Mouse (Mus musculus) liver, adult (tissue): Measurements from ENCODE around the gene Runx1.

Experiments used
- GATA4 ChIP-seq: IDR thresholded peaks from 2 replicates; pipeline ENCODE4 v1.6.1; 2014; ENCODE audit warnings: mild to moderate bottlenecking, low read length; ENCODE audit not compliant: insufficient replicate concordance

The Runx1 gene

GRCm38 (mm10) chr16:92845244-92846225 lies 19.6 kb upstream of the Runx1 start:
- TF ChIP-seq GATA4, result no peak

GRCm38 (mm10) chr16:92838709-92839108 lies 12.8 kb upstream of the Runx1 start:
- no peak for TF ChIP-seq GATA4

GRCm38 (mm10) chr16:92831341-92831740 lies 5.4 kb upstream of the Runx1 start:
- TF ChIP-seq GATA4, result no peak

- no peak for TF ChIP-seq GATA4
Measured at GRCm38 (mm10) chr16:92830479-92830878, 4.5 kb upstream of the Runx1 start.

GRCm38 (mm10) chr16:92828308-92828862 lies 2.4 kb upstream of the Runx1 start:
- no peak for TF ChIP-seq GATA4

GRCm38 (mm10) chr16:92827663-92828307 lies 1.8 kb upstream of the Runx1 start:
- TF ChIP-seq GATA4, result no peak

GRCm38 (mm10) chr16:92826683-92827082 lies 734 bp upstream of the Runx1 start:
- TF ChIP-seq GATA4, result no peak

GRCm38 (mm10) chr16:92825204-92825843 lies 625 bp downstream of the Runx1 start:
- TF ChIP-seq GATA4, result no peak

- TF ChIP-seq GATA4, result no peak
Measured at GRCm38 (mm10) chr16:92824723-92825203, 1.2 kb downstream of the Runx1 start.

- no peak for TF ChIP-seq GATA4
Measured at GRCm38 (mm10) chr16:92824003-92824722, 1.8 kb downstream of the Runx1 start.

GRCm38 (mm10) chr16:92823381-92823862 lies 2.5 kb downstream of the Runx1 start:
- no peak for TF ChIP-seq GATA4

GRCm38 (mm10) chr16:92822676-92823075 lies 3.3 kb downstream of the Runx1 start:
- TF ChIP-seq GATA4, result no peak

- no peak for TF ChIP-seq GATA4
Measured at GRCm38 (mm10) chr16:92821938-92822629, 3.9 kb downstream of the Runx1 start.

- no peak for TF ChIP-seq GATA4
Measured at GRCm38 (mm10) chr16:92821596-92821937, 4.4 kb downstream of the Runx1 start.
